Mouse (Mus musculus) heart, adult 2 months (tissue): ENCODE data around the gene Gnai2. TPM values are rescaled to one million over a fixed set of nuclear protein-coding genes. Genes with fewer than 3 reads are reported as not detected.

Source experiments
- DNase-seq, 2 experiments: peaks; one replicate each; pipeline ENCODE4 v3.0.0; 2021
- H3K27ac ChIP-seq: fragments of 200-600 bp; 2 replicates; pipeline ENCODE4 v1.8.1; 2022
- H3K27me3 ChIP-seq: fragments of 200-500 bp; 2 replicates; pipeline ENCODE4 v1.6.1; 2012; ENCODE audit warnings: mild to moderate bottlenecking, low read length, inconsistent platforms, mixed read lengths; ENCODE audit not compliant: control insufficient read depth, insufficient read depth
- H3K36me3 ChIP-seq: fragments of 200-500 bp; 2 replicates; pipeline ENCODE4 v1.6.1; 2012; ENCODE audit warnings: low read length, inconsistent platforms; ENCODE audit not compliant: control insufficient read depth, insufficient read depth
- H3K4me1 ChIP-seq: fragments of 200-500 bp; 2 replicates; pipeline ENCODE4 v1.6.1; 2011; ENCODE audit warnings: low read length; ENCODE audit not compliant: control insufficient read depth, insufficient read depth
- H3K4me3 ChIP-seq: fragments of 200-600 bp; 2 replicates; pipeline ENCODE4 v1.8.1; 2022
- H3K79me2 ChIP-seq: fragments of 200-500 bp; replicated peaks from 2 replicates; pipeline ENCODE4 v1.6.1; 2012; ENCODE audit warnings: mild to moderate bottlenecking, inconsistent platforms, low read length, moderate library complexity, mixed read lengths; ENCODE audit not compliant: control insufficient read depth, insufficient read depth
- H3K9ac ChIP-seq: fragments of 200-500 bp; 2 replicates; pipeline ENCODE4 v1.6.1; 2012; ENCODE audit warnings: low read depth, mild to moderate bottlenecking, control low read depth, inconsistent platforms, low read length, mixed read lengths
- CTCF ChIP-seq: fragments of 200-600 bp; IDR thresholded peaks from 2 replicates; pipeline ENCODE4 v1.8.1; 2022; ENCODE audit warnings: antibody characterized with exemption, mild to moderate bottlenecking, moderate library complexity
- EP300 ChIP-seq: fragments of 200-500 bp; IDR thresholded peaks from 2 replicates; pipeline ENCODE4 v1.6.1; 2011; ENCODE audit warnings: low read depth, low read length, control low read depth; ENCODE audit not compliant: insufficient read depth
- POLR2A ChIP-seq: fragments of 200-500 bp; IDR thresholded peaks from 2 replicates; pipeline ENCODE4 v1.6.1; 2011; ENCODE audit warnings: mild to moderate bottlenecking, low read depth, low read length, control low read depth; ENCODE audit not compliant: insufficient read depth
- WGBS: fragments of 180-500 bp; shearing (Covaris S2); methylation state at CpG from one replicate; pipeline ENCODE4 v1.1.7; 2018; 5-methylcytosine and 5-hydroxymethylcytosine counted together
- intact Hi-C: fragments of 180-260 bp; cut with DNase I; formaldehyde crosslinking; loops from one replicate; pipeline ENCODE4 v1.15.1; 2025
- polyA plus RNA-seq: library from polyadenylated mRNA; depleted of rRNA; stranded (reverse); fragments of >200 nt; gene quantifications from 2 replicates; pipeline ENCODE4 v1.2.3, GENCODE M21; 2012
- total RNA-seq, 2 experiments: library from RNA; stranded (reverse); gene quantifications; 2 replicates each; pipeline ENCODE4 v1.2.3; 2021

Gnai2 gene
- total and polyA plus RNA-seq, 3 experiments: 243 to 311 (median 250) TPM

DNA sequence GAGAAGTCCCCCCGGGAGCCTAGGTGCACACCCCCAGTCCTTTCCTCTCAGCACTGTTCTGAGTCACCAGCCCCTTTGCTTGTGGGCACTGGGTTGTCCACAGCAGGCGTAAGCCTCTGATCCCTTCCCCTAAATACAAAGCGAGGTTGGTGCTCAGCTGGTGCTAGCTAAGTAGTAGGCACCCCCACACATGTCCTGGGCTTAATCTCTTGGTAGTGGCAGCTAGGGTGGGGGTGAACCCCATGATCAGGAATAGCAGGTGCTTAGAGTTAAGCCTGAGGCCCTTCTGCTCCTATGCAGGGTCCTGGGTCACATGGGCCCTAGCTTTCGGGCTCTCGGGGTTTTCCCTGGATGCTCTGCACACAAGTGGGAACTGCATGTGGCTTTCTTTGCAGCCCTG lies 22.0 kb upstream of the Gnai2 start:
- Histone ChIP-seq H3K36me3 (no peaks in the 10 kb centered on the region), H3K9ac (no peak overlapping the region), H3K27ac (no peak overlapping the region), H3K79me2 (no peaks in the 10 kb centered on the region), H3K4me1 (no peaks in the 10 kb centered on the region), H3K27me3 (no peaks in the 10 kb centered on the region), H3K4me3 (no peak overlapping the region)
- DNase-seq: no peak
- TF ChIP-seq POLR2A: no peak
- no peak for TF ChIP-seq EP300
- no peak for TF ChIP-seq CTCF
- WGBS: 84% methylated on average over 5 of the region's 5 CpGs
- intact Hi-C loops: no loop called here

DNA sequence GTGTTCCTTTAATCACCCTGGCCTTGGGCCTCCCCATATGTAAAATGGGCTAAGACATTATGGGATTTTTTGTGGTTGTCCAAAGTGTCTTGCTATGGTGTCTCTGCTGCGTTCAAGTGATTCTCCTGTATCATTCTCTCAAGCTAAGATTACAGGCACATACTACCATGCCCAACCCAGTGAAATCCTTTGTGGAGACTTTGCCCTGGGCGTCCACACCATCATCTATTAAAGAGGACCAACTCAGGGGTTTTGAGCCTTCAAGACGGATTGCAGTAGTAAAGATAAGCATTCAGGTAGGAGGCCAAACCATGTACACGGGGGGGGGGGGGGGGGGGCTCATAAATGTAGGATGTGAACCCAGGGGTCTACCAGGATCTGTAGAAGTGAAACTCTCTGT lies 19.4 kb upstream of the Gnai2 start:
- Histone ChIP-seq H3K27me3 (no peaks in the 10 kb centered on the region), H3K9ac (no peak overlapping the region)

DNA sequence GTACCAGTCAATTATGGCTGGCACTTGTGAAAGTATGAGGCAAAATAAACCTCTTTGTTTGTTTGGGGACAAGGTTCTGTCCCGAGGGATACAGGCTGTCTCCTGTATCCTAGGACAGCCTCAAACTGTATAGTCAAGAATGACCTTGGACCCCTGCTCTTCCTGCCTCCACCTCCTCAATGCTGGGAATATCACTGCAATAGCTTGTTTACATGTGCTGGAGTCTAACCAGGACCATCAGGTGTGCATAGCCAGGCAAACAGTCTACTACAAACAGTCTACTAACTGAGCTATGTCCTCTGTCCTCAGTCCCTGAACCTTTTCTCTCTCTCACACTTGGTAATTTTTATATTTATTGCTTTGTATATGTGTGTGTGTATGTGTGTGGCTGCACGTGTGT lies 18.3 kb upstream of the Gnai2 start:
- H3K79me2 ChIP-seq: no peaks in the 10 kb centered on the region
- H3K4me1 ChIP-seq: no peaks in the 10 kb centered on the region
- H3K27me3 ChIP-seq: no peaks in the 10 kb centered on the region
- intact Hi-C loops: no loop called here
- no peaks in the 10 kb centered on the region for H3K36me3 ChIP-seq
- WGBS: 72% methylated on average over 2 of the region's 2 CpGs
- DNase-seq: no peak
- H3K27ac ChIP-seq: no peak overlapping the region
- no peak overlapping the region for H3K4me3 ChIP-seq
- no peak overlapping the region for H3K9ac ChIP-seq
- TF ChIP-seq CTCF (no peak), POLR2A (no peak), EP300 (no peak)

More for the DNA sequence above, 19.4 kb upstream of the Gnai2 start:
- Histone ChIP-seq H3K27ac (no peak overlapping the region), H3K36me3 (no peaks in the 10 kb centered on the region), H3K79me2 (no peaks in the 10 kb centered on the region), H3K4me1 (no peaks in the 10 kb centered on the region), H3K4me3 (no peak overlapping the region)
- 79% methylated on average over 4 of the region's 4 CpGs for WGBS
- TF ChIP-seq POLR2A (no peak), CTCF (no peak), EP300 (no peak)
- DNase-seq: no peak
- intact Hi-C loops: no loop called here

DNA sequence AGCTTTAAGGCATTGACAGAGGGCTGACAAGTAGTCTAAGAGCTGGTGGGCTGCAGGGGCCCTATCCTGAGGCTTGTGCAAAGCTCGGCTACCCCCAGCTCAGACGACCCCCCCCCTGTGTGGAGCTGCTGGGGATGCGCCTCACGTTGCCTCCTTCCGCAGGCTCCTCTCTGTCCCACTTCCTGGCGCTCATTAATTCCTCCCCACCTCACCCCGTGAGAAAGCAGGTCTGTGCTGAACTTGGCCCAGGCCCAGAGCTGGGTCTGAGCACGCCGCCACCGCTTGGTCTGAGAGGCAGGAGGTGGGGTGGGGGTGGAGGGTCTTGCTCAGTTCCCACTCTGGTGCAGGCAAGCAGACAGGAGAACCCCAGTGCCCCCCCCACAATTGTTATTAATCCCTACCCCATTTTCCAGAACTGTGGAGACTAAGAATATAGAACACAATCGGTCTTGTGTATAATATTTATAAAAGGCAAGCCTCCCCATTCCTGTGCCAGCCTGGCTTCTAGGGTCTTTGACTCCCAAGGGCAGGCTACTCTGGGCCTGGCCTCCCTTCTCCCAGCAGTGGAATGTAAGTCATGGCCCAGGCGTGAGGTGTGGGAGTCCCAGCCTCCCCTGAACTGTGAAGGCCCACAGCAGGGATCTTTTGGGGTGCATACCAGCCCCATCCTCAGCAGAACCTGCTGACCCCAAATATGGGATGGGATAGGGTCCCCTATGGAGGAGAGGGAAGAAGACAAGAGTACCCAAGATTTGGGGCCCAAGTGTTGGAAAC lies 15.7 kb upstream of the Gnai2 start:
- no peak for DNase-seq
- Histone ChIP-seq H3K9ac (no peak overlapping the region), H3K36me3 (no peaks in the 10 kb centered on the region), H3K4me3 (no peak overlapping the region), H3K27me3 (no peaks in the 10 kb centered on the region), H3K79me2 (no peaks in the 10 kb centered on the region), H3K4me1 (no peaks in the 10 kb centered on the region), H3K27ac (no peak overlapping the region)
- intact Hi-C loops: no loop called here
- TF ChIP-seq POLR2A: no peak
- no peak for TF ChIP-seq EP300
- no peak for TF ChIP-seq CTCF
- 37% methylated on average over 12 of the region's 12 CpGs for WGBS

DNA sequence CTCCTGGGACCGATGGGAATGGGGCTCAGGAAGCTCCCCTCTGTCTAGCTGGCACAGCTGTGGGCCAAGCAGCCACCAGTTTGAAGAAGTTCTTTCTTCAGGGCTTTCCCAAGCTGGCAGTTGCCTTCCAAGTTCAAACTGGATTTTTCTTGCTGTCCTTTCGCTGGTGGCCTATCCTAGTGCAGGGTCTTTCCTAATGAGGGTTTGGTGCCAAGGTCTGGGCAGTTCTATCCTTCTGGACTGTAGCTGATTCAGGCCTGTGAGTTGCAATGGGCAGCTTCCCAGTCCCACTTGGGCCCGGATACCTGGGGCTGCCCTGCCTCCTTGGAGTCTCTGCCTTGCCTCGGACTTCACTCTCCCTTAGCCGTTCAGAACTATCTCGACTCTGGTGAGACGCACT lies 15.1 kb upstream of the Gnai2 start:
- H3K9ac ChIP-seq: no peak overlapping the region
- TF ChIP-seq POLR2A (no peak), EP300 (no peak), CTCF (no peak)
- no peaks in the 10 kb centered on the region for H3K27me3 ChIP-seq
- H3K4me1 ChIP-seq: peaks cover 1% of the 10 kb centered on the region
- WGBS: 71% methylated on average over 7 of the region's 7 CpGs
- DNase-seq: no peak
- intact Hi-C loops: no loop called here
- no peaks in the 10 kb centered on the region for H3K79me2 ChIP-seq
- H3K27ac ChIP-seq: no peak overlapping the region
- no peak overlapping the region for H3K4me3 ChIP-seq
- no peaks in the 10 kb centered on the region for H3K36me3 ChIP-seq

DNA sequence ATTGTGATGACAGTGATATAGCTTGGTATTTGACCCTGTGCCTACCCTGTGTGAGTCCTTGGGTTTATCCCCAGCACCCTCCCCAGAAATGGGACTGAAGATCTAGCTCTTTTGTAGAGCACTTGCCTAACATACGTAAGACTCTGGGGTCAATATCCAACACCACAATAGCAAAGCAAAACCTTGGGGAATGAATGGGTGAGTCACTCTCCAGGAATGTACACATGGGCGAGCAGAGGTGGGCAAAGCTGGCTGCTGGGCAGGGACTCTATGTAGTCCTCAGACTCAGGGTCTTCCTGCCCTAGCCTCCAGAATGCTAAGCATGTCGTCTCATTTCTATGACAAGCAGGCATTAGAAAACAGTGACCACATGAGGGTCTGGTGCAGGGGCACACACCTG lies 13.6 kb upstream of the Gnai2 start:
- Histone ChIP-seq H3K79me2 (no peaks in the 10 kb centered on the region), H3K4me3 (no peak overlapping the region), H3K9ac (no peak overlapping the region), H3K27ac (no peak overlapping the region), H3K4me1 (peaks cover 4% of the 10 kb centered on the region), H3K36me3 (no peaks in the 10 kb centered on the region), H3K27me3 (no peaks in the 10 kb centered on the region)
- no peak for TF ChIP-seq EP300
- TF ChIP-seq CTCF: no peak
- no peak for TF ChIP-seq POLR2A
- WGBS: 55% methylated on average over 3 of the region's 3 CpGs
- intact Hi-C loops: no loop called here
- no peak for DNase-seq
